Mouse (Mus musculus) testis, adult 10 weeks (tissue): ENCODE results near the gene Gzmn. TPM values are rescaled to one million over a fixed set of nuclear protein-coding genes. Genes with fewer than 3 reads are reported as not detected.

Experiments used
- polyA plus RNA-seq: library from polyadenylated mRNA; stranded (reverse); fragments of 350-450 nt; fragmentation: Illumina TruSeq; extraction: RNeasy Lipid Tissue Mini Kit (QIAGEN cat#74804); gene quantifications from one replicate; pipeline ENCODE4 v1.2.3, GENCODE M21; 2014; ENCODE audit warnings: low read depth, low replicate concordance

The Gzmn gene
- 39.5 TPM for polyA plus RNA-seq

DNA sequence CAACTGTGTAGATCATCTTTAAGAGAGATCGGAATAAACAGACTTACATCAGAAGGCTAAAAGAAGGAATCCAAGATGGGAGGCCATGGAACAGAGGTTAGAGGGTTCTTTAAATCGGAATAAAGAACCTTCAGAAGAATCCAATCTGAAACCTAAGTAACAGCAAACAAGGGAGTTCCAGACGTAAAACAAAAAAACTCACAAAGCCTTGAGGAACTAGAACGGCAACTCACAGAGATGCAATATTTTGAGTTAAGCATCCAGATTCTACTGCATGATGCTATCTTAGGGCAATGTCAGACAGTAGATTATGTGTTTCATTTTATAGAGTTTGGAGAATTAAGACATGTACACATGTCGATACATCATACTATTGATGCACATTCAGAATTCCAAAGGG is at the start of gene Gzmn:
TSS of gene Gzmn (minus strand) at position 101 of the 400 bp plus-strand sequence.

GRCm38 (mm10) chr14:56211317-56211716 is 36.9 kb upstream of the Gzmn start, which contains the start of gene Gzmf:
TSS of gene Gzmf (minus strand) at chr14:56211417.

GRCm38 (mm10) chr14:56159479-56159878 is 14.9 kb downstream of the Gzmn start, which contains the start of gene Gzmg:
TSS of gene Gzmg (minus strand) at chr14:56159579.

GRCm38 (mm10) chr14:56132508-56132907 is 41.9 kb downstream of the Gzmn start, which contains the start of gene Gzmd:
TSS of gene Gzmd (minus strand) at chr14:56132608.

DNA sequence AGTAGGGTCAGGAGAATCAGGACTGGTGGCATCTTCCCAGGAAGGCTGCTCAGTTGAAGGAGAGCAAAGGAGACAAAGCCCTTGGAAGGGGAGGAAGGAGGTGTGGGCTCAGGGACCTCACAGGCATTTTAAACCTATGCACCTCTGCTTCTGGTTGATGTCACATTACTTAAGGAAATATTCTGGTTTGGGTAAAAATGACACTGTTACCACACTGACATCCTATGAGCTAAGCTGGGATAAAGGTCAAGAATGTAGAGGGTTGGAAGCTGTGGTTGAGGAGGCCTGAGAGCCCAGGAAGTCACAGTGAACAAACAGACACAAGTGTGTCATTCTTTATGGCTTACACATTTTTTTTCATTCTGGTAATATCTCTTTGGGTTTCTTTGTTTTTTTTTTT is 53.9 kb downstream of the Gzmn start, which contains the start of gene Gzme:
TSS of gene Gzme (minus strand) at position 101 of the 400 bp plus-strand sequence.

Other genes with a start within 250 kb of the Gzmn start
- not detected for gene Cma1, start 229.9 kb downstream of the Gzmn start, polyA plus RNA-seq
- gene Cma2, start 223.6 kb downstream of the Gzmn start, polyA plus RNA-seq: not detected
- not detected for gene Mcpt1, start 156.6 kb downstream of the Gzmn start, polyA plus RNA-seq
- gene Mcpt9, start 144.1 kb downstream of the Gzmn start, polyA plus RNA-seq: not detected
- not detected for gene Mcpt2, start 132.6 kb downstream of the Gzmn start, polyA plus RNA-seq
- 0.25 TPM for gene Mcpt4, start 112.3 kb downstream of the Gzmn start, polyA plus RNA-seq
- not detected for gene Mcpt8, start 89.3 kb downstream of the Gzmn start, polyA plus RNA-seq
- gene Ctsg, start 72.0 kb downstream of the Gzmn start, polyA plus RNA-seq: not detected
- gene Gzme, start 54.0 kb downstream of the Gzmn start, polyA plus RNA-seq: not detected
- gene Gzmd, start 42.0 kb downstream of the Gzmn start, polyA plus RNA-seq: not detected
- not detected for gene Gzmg, start 15.0 kb downstream of the Gzmn start, polyA plus RNA-seq
- not detected for gene Gzmf, start 36.8 kb upstream of the Gzmn start, polyA plus RNA-seq
- not detected for gene Gzmc, start 60.1 kb upstream of the Gzmn start, polyA plus RNA-seq
- gene Gzmb, start 87.7 kb upstream of the Gzmn start, polyA plus RNA-seq: not detected
- 0.20 TPM for gene Atp12a, start 190.5 kb upstream of the Gzmn start, polyA plus RNA-seq
- 517 TPM for gene Rnf17, start 228.0 kb upstream of the Gzmn start, polyA plus RNA-seq